In the genomic region with DNA sequence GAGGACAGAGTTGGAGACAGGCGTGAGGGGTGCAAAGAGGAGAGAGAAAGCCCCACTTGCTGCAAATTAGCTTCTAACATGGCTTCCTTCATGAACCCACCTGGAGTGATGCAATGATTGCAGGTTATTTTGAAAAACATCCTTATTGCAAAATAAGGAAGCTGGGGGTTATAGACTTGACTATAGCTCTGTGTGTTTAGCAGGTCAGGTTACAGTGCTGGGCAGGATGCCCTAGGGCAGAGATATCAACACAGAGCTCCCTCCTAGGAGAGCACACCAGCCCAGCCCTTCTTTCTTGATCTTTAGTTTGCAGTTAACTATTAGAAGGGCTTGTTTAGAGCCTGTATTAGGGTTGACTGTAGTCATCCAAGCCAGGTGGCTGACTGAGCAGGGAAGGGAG, we compare ENCODE assay signal across 6 mouse cellular contexts. TPM values are rescaled to one million over a fixed set of nuclear protein-coding genes. Genes with fewer than 3 reads are reported as not detected.
DNase-seq lines count a peak whose midpoint lies in the region; ATAC-seq lines count a peak whose summit lies in the region.
"Not testable (repeated sequence)": the region's sequence is repeated elsewhere in the genome, so short reads cannot be mapped to it uniquely, and the experiment has no call there.

No protein-coding gene starts in this region.

- not testable (repeated sequence) for H3K4me3 ChIP-seq in ES-E14 (ENCODE audit: insufficient read depth in 1 of 2, low read depth in 1 of 2, low read length in 2 of 2, poor library complexity in 1 of 2, severe bottlenecking in 1 of 2); embryonic facial prominence, embryonic 11.5 days (ENCODE audit: low read depth, low read length); intestine, embryonic 14.5 days (ENCODE audit: low read depth, low read length); liver, embryonic 16.5 days (ENCODE audit: low read depth, low read length); midbrain, embryonic 11.5 days (ENCODE audit: low read depth, low read length)

- H3K27ac ChIP-seq in ES-E14 (ENCODE audit: insufficient read depth, low read depth, low read length, poor library complexity, severe bottlenecking) = peak overlapping the region; percentile 15; the same call in 1 of the 2 replicates
- H3K27ac ChIP-seq in embryonic facial prominence, embryonic 11.5 days (replicated peaks; ENCODE audit: low read depth, low read length); intestine, embryonic 14.5 days (ENCODE audit: low read depth); liver, embryonic 16.5 days (ENCODE audit: low read length); midbrain, embryonic 11.5 days (ENCODE audit: low read depth, low read length): not testable (repeated sequence)

- H3K36me3 ChIP-seq in ES-E14 (ENCODE audit: control insufficient read depth, insufficient read depth, low read length, poor library complexity, severe bottlenecking); embryonic facial prominence, embryonic 11.5 days (replicated peaks; ENCODE audit: control insufficient read depth, insufficient read depth, low read depth, low read length); intestine, embryonic 14.5 days (ENCODE audit: control insufficient read depth, insufficient read depth, low read length); liver, embryonic 16.5 days (ENCODE audit: control insufficient read depth, insufficient read depth); midbrain, embryonic 11.5 days (ENCODE audit: control insufficient read depth, insufficient read depth, low read length): not testable (repeated sequence)

- H3K9me3 ChIP-seq in ES-E14 (ENCODE audit: control insufficient read depth, insufficient read depth, low read depth, low read length); embryonic facial prominence, embryonic 11.5 days (replicated peaks; ENCODE audit: control insufficient read depth, low read length); intestine, embryonic 14.5 days (ENCODE audit: control insufficient read depth, low read length); liver, embryonic 16.5 days (replicated peaks; ENCODE audit: control insufficient read depth, low read length); midbrain, embryonic 11.5 days (ENCODE audit: control insufficient read depth, low read length): not testable (repeated sequence)

- no CpG with 5 or more reads among the region's 1 CpGs for WGBS in embryonic facial prominence, embryonic 11.5 days
- WGBS in intestine, embryonic 14.5 days = no CpG with 5 or more reads among the region's 1 CpGs
- no CpG with 5 or more reads among the region's 1 CpGs for WGBS in liver, embryonic 16.5 days (ENCODE audit: insufficient replicate concordance)
- no CpG with 5 or more reads among the region's 1 CpGs for WGBS in midbrain, embryonic 11.5 days

- H3K27me3 ChIP-seq in embryonic facial prominence, embryonic 11.5 days (ENCODE audit: control insufficient read depth, insufficient read depth, low read length); intestine, embryonic 14.5 days (replicated peaks; ENCODE audit: control insufficient read depth, insufficient read depth, low read length); liver, embryonic 16.5 days (ENCODE audit: control insufficient read depth, insufficient read depth, low read depth, low read length); midbrain, embryonic 11.5 days (ENCODE audit: control insufficient read depth, insufficient read depth, low read length): not testable (repeated sequence)

- not testable (repeated sequence) for ATAC-seq in embryonic facial prominence, embryonic 11.5 days (replicated peaks; ENCODE audit: insufficient number of reproducible peaks, low FRiP score, low TSS enrichment, low read depth); intestine, embryonic 14.5 days (replicated peaks; ENCODE audit: low FRiP score, low TSS enrichment, low read depth); midbrain, embryonic 11.5 days (ENCODE audit: low FRiP score)
- 0 out of 2 replicates have a peak, but pooled peaks have one; percentile 13 for ATAC-seq in liver, embryonic 16.5 days (ENCODE audit: low read depth)

- peak overlapping the region; percentile 1; the same call in 1 of the 2 replicates for H3K9ac ChIP-seq in ES-E14 (ENCODE audit: insufficient read depth, low read depth, low read length, poor library complexity, severe bottlenecking)
- H3K9ac ChIP-seq in embryonic facial prominence, embryonic 11.5 days (replicated peaks; ENCODE audit: low read length); intestine, embryonic 14.5 days (ENCODE audit: low read length); liver, embryonic 16.5 days (ENCODE audit: low read depth, low read length); midbrain, embryonic 11.5 days (ENCODE audit: low read length): not testable (repeated sequence)

- DNase-seq in ES-E14 (ENCODE audit: low read depth, low spot score) = not testable (repeated sequence)
- DNase-seq in R1 (ENCODE audit: low read depth, low spot score) = peak; percentile 41
- DNase-seq in embryonic facial prominence, embryonic 11.5 days (ENCODE audit: low spot score) = peak; percentile 10
- DNase-seq in intestine, embryonic 14.5 days (ENCODE audit: low spot score) = peak; percentile 16
- peak; percentile 33 for DNase-seq in midbrain, embryonic 11.5 days (ENCODE audit: low spot score, missing footprints)

- not testable (repeated sequence) for H3K4me2 ChIP-seq in embryonic facial prominence, embryonic 11.5 days (ENCODE audit: low read depth, low read length); intestine, embryonic 14.5 days (ENCODE audit: low read length); liver, embryonic 16.5 days (ENCODE audit: low read depth, low read length); midbrain, embryonic 11.5 days

- not testable (repeated sequence) for H3K4me1 ChIP-seq in ES-E14 (ENCODE audit: control insufficient read depth in 2 of 2, insufficient read depth in 2 of 2, low read length in 2 of 2, poor library complexity in 1 of 2); embryonic facial prominence, embryonic 11.5 days (ENCODE audit: control insufficient read depth, insufficient read depth, low read length); intestine, embryonic 14.5 days (replicated peaks; ENCODE audit: control insufficient read depth, insufficient read depth, low read length); liver, embryonic 16.5 days (ENCODE audit: control insufficient read depth, low read depth, low read length); midbrain, embryonic 11.5 days (ENCODE audit: control insufficient read depth, insufficient read depth, low read length)

- in situ Hi-C loops in ES-E14 (cut with MboI; ENCODE audit: low sequenced_read_pairs in 2 of 2, unreplicated experiment in 2 of 2) = not testable (repeated sequence)

RNA-seq across cellular contexts. Expression of a gene that starts 29.3 kb away (rescaled TPM):
- total RNA-seq in ES-E14 (2012; rRNA removed) = 16.8 and 26.6 TPM in 2 replicates
- 21.7 and 23.1 TPM in 2 replicates for polyA plus RNA-seq in embryonic facial prominence, embryonic 11.5 days (2014; fragmentation: Nextera tagmentation; extraction: Ambion mirVana)
- 36.1 and 44.8 TPM in 2 replicates for polyA plus RNA-seq in intestine, embryonic 14.5 days (2014; fragmentation: Nextera tagmentation; extraction: Ambion mirVana)
- 8.5 and 9.3 TPM in 2 replicates for polyA plus RNA-seq in liver, embryonic 16.5 days (2015; fragmentation: Nextera tagmentation; extraction: Ambion mirVana)
- polyA plus RNA-seq in midbrain, embryonic 11.5 days (2014; fragmentation: Nextera tagmentation; extraction: Ambion mirVana) = 32.5 and 33.3 TPM in 2 replicates
